ENCODE assay signal across 13 mouse cellular contexts in genomic region chr3:129286426-129286825, GRCm38 (mm10). TPM values are rescaled to one million over a fixed set of nuclear protein-coding genes. Genes with fewer than 3 reads are reported as not detected.
"Had no signal": no experiment of that assay in that cellular context is flagged by ENCODE, and none has a peak within 500 bp of the region (broad histone marks: within the 10 kb centered on the region; RNA-seq: fewer than 3 reads in every experiment).

No protein-coding gene starts in this region.

- DNase-seq: lung, adult 18-20 months; lung, postnatal 10 days; lung, postnatal 4 days; midbrain, embryonic 14.5 days; retina, postnatal 1 day; right cerebral cortex, adult 18-20 months; right cerebral cortex, postnatal 25 days; right cerebral cortex, postnatal 4 days; spleen, adult 18-20 months; thymus, adult 18-20 months; thymus, postnatal 14 days; thymus, postnatal 36 days had no signal

RNA-seq across cellular contexts. Expression of gene Enpep, which starts 46.1 kb away (rescaled TPM):
- total RNA-seq: megakaryocyte, adult 5-6 weeks had no signal
